Mouse (Mus musculus) A20 (cell line): Measurements from ENCODE around the gene Olfr974.
"Not testable (repeated sequence)": the region's sequence is repeated elsewhere in the genome, so short reads cannot be mapped to it uniquely, and the experiment has no call there.

Source experiments
- DNase-seq: peaks from one replicate; pipeline ENCODE4 v3.0.0-alpha.2; 2011; ENCODE audit warnings: low read depth, low spot score

Gene Olfr974

GRCm38 (mm10) chr9:39937201-39937600 lies at the start of gene Olfr974:
Gene Olfr974 (plus strand): TSS chr9:39937501.
- no peak for DNase-seq

- no peak for DNase-seq
Observed at GRCm38 (mm10) chr9:39905106-39905505, 32.2 kb upstream of the Olfr974 start.

- DNase-seq = no peak
Observed at GRCm38 (mm10) chr9:39907036-39907435, 30.3 kb upstream of the Olfr974 start, which contains the start of gene Olfr229. Gene Olfr229 (plus strand): TSS chr9:39907336.

- DNase-seq = no peak
Observed at GRCm38 (mm10) chr9:39909939-39910338, 27.4 kb upstream of the Olfr974 start.

- not testable (repeated sequence) for DNase-seq
Observed at GRCm38 (mm10) chr9:39927975-39928836, 9.1 kb upstream of the Olfr974 start.

- not testable (repeated sequence) for DNase-seq
Observed at GRCm38 (mm10) chr9:39928837-39929236, 8.5 kb upstream of the Olfr974 start.

GRCm38 (mm10) chr9:39951946-39952345 lies 14.6 kb downstream of the Olfr974 start, which contains the start of gene Olfr975:
Gene Olfr975 (minus strand): TSS chr9:39952046.
- DNase-seq = no peak

- not testable (repeated sequence) for DNase-seq
Observed at GRCm38 (mm10) chr9:39961033-39961432, 23.7 kb downstream of the Olfr974 start, which contains the start of gene Olfr976. Gene Olfr976 (minus strand): TSS chr9:39961133.

- not testable (repeated sequence) for DNase-seq
Observed at GRCm38 (mm10) chr9:39976581-39977145, 39.4 kb downstream of the Olfr974 start.

GRCm38 (mm10) chr9:39991813-39992212 lies 54.5 kb downstream of the Olfr974 start, which contains the start of gene Olfr978:
Gene Olfr978 (plus strand): TSS chr9:39992113.
- DNase-seq = no peak
